Mouse (Mus musculus) 416B (cell line): ENCODE results near the gene Clybl.

ENCODE experiments used
- DNase-seq: peaks from one replicate; pipeline ENCODE4 v3.0.0; 2011; ENCODE audit warnings: low read depth

Clybl gene

GRCm38 (mm10) chr14:122181078-122181814, at the start of gene Clybl:
TSS of gene Clybl (plus strand) at chr14:122181704.
- peak; percentile 96 for DNase-seq

DNA sequence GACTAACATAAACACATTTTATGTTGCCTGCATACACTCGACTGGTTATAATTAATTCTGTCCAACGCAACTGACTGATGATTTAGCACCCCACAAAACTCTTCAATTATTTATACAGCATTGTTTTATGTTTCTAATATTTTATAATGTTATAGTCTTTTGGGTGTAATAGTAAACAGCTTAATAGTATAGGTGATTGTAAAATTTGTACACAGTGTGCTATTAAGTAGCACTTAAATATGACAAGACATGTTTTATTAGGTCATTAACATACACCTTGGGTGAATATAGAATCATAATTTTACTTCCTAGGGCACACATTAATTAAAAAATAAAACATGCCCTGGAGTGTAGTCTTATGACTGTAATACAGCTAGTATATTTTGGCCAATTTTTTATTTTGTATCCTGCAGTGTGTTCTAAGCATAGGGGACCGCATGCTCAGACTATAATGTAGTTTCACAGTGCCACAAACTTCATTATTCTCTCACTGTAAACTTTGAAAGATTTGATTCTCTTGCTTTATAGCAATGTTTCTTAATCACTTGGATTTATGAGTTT, 45.1 kb upstream of the Clybl start:
- no peak for DNase-seq

DNA sequence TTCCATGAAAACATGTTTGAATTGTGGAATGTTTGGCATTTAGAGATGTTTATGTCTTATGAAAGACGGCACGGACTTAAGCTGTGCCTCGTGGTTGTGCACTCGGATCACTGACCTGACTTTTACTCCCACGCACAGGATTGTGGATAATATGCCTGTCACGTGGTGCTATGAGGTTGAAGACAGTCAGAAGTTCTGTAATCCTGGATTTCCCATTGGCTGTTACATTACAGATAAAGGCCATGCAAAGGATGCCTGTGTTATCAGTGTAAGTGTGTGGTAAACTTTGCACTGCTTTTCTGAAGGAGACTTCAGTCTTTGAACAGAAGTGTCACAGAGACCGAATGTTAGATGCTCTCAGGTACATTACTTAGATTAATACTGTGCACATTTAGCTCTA, 44.3 kb upstream of the Clybl start:
- no peak for DNase-seq

DNA sequence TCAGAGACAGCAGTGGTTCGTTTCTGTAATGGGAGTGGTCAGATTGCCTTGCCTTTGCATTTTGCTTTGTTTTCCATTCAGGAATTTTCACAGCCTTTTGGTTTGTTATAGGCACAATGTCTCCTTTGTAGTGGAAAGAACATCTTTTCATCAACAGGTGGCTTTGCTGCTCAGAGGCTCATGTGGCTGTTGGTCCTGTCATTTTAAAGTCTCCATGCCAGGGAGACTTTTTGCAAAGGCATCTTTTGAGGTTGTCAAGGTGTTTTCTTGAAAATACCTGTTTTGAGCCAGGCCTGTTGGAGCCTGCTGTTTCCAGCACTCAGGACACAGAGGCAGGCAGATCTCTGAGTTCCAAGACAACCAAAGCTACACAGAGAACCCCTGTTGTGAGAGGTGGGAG, 41.4 kb upstream of the Clybl start:
- DNase-seq = no peak

GRCm38 (mm10) chr14:122143585-122144269, 37.8 kb upstream of the Clybl start:
- no peak for DNase-seq

- DNase-seq = peak; percentile 44
Measured at GRCm38 (mm10) chr14:122145374-122145773, 36.1 kb upstream of the Clybl start.

- DNase-seq = no peak
Measured at GRCm38 (mm10) chr14:122150616-122151015, 30.9 kb upstream of the Clybl start.

- DNase-seq = peak; percentile 21
Measured at GRCm38 (mm10) chr14:122157738-122158137, 23.8 kb upstream of the Clybl start.

DNA sequence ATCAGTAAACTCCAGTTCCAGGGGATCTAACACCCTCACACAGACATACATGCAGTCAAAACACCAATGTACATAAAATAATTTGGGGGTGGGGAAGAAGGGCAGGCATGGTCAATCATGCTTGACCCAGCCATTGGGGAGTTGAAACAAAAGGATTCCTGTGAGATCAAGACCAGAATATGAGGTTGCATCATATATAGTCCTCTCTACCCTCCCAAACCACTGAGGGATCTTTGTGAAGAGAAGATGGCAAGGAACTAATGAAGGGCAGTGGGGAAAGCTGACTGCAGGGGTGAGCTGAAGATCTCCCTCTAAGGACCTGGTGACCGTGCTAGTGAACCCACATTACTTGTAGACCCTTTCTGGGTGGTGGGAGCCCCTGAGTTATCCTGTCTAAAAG, 20.6 kb upstream of the Clybl start:
- DNase-seq = no peak

DNA sequence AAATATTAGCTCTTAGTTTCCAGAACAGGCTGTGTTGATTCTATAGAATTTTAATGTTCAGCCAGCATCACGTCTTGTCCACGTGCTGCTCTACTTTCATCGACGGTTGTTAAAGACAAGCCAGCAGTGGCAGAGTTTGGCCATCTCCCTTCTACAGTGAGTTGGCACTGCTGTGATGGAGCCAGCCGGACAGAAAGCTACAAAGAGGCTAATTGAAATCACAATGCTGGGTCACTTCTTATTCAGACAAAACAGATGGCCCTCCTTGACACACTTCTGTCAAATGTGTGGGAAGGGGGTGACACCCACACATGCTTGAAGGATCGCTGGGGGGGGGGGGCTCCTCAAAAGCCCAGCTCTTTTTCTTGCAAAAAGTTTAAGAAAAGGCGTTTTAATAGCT, 12.6 kb upstream of the Clybl start:
- DNase-seq = no peak

- no peak for DNase-seq
Measured at GRCm38 (mm10) chr14:122170202-122170781, 11.2 kb upstream of the Clybl start.

DNA sequence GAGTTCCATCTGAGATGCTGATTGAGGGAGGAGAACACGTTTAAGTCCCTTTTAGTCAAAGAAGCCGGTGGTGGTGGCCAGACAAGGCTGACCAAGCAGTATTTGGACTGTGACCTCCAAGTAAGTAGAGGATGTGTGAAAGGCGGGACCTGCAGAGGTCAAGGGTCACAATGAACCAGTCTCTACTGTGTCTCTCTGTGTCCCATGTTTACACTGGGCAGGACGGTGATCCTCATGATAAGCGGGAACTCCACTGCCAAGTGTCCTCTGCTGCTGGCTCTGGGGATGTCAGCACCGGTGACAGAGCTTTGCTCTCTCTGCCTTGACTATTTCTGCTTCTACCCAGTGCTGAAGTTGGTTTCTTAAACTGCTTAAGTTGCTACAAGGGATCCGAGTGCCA, 10.5 kb upstream of the Clybl start:
- no peak for DNase-seq

DNA sequence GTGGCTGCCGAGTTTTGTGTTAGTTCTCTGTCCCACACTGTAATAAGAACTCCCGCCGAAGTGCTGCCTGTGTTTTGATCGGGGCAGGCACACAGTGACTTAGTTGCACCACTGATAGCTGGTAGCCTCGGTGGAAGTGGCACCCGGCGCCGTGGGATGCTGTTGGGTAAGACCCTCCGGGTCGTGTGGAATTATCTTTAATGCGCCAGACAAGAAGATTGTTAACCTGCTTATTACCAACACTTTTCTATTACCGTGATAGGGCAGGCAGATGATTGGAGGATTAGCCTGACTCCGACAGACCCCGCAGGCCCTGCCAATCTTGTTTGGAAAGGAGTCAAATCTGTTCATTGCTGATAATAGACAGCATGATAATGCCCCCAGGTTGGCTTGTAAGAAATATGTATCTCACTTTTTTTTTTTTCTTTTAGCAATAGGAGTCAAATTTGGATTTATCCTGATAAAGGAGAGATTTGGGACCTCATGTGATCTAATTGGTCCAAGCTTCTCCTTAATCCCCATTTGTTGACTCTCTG, 5.2 kb upstream of the Clybl start:
- no peak for DNase-seq

DNA sequence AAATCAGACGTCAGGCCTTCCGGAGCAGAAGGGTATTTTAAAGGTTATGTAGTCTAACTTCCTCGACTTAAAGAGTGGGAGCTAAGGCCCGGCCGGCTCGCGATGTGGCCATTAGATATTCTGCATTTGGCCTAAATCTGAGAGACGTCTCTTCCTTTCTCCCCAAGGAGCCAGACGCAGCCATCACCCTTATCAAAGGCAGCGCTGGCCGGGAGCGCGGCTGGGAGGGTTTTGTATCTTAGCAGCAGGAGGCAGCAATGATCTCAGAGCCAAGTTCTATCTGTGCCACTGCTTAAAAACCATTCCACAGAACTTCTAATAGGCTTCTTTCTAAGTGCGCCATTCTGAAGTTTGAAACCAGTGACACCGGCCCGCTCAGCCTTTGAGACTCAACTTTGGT, 2.2 kb upstream of the Clybl start:
- DNase-seq = no peak

- no peak for DNase-seq
Measured at GRCm38 (mm10) chr14:122181815-122182157, 282 bp downstream of the Clybl start.

- no peak for DNase-seq
Measured at GRCm38 (mm10) chr14:122182220-122182619, 716 bp downstream of the Clybl start.

- DNase-seq = peak; percentile 43
Measured at GRCm38 (mm10) chr14:122183974-122184373, 2.5 kb downstream of the Clybl start.

DNA sequence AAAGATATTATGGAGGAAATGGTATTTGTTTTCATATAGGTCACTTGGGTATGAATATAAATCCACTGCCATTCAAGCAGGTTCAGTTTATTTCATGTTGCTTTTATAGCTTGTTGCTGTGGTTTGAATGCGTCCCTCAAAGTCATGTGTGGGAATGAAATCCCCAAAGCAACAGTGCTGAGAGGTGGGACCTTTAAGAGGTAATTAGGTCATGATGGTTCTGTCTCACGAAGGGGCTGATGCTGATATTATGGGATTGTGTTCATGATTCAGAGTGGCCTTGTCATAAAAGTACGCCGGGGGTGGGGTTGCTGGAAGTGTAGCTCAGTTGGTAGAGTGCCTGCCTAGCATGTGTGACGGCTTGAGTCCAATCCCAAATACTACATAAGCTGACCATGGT, 6.7 kb downstream of the Clybl start:
- DNase-seq = no peak

DNA sequence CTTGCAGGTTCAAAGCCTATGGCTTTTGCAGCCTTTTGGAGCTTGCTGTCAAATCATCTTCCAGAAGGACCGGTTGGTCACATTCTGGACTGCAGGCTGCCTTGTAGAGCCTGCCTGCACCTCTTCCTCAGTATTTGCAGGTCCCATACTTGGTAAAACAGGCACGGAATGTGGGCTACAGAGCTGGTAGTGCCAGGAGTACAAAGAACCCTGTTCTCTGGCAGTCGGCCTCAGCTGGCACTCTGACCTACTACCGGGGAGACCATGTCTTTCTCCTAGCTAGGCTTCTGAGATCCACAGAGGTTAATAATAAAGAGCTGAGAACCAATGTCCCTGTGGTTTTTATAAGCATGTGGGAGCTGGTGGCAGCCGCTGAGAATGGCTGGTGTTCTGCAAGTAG, 8.4 kb downstream of the Clybl start:
- DNase-seq = no peak

- no peak for DNase-seq
Measured at GRCm38 (mm10) chr14:122190527-122190926, 9.0 kb downstream of the Clybl start.

GRCm38 (mm10) chr14:122190941-122191510, 9.5 kb downstream of the Clybl start:
- peak; percentile 79 for DNase-seq

DNA sequence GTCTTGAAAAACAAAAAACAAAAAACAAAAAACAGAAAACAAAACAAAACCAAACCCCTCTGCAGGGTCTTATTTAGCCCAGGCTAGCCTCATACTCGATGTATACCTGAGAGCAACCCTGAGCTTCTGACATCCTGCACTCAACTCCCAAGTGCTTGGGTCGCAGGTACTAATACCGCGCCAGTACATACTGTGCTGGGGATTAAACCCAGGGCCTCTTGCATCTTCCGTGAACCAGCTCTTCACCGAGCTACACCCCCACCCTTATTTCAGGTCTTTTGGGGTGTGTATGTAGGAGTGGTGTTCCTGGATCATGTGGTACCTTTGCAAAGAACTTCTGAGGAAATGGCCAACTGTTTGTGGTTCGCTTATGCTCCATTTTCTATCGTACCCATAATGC, 13.1 kb downstream of the Clybl start:
- no peak for DNase-seq

GRCm38 (mm10) chr14:122196851-122197250, 15.3 kb downstream of the Clybl start:
- no peak for DNase-seq
